Mouse (Mus musculus) embryonic facial prominence, embryonic 14.5 days (tissue): ENCODE data around the gene Prickle2. TPM values are rescaled to one million over a fixed set of nuclear protein-coding genes. Genes with fewer than 3 reads are reported as not detected.

Source experiments
- ATAC-seq: fragments of 200-750 bp; cut with Nextera tagmentation; 2 replicates; pipeline ENCODE4 v1.8.0; 2017; ENCODE audit warnings: low read depth, moderate number of reproducible peaks, moderate TSS enrichment
- DNase-seq: peaks from one replicate; pipeline ENCODE4 v3.0.0-alpha.2; 2015; ENCODE audit warnings: low spot score
- H3K27ac ChIP-seq: fragments of 300-500 bp; sonication (generic); replicated peaks from 2 replicates; pipeline ENCODE4 v1.5.1; 2014; ENCODE audit warnings: low read depth, mild to moderate bottlenecking, low read length, moderate library complexity
- H3K27me3 ChIP-seq: fragments of 300-500 bp; sonication (generic); replicated peaks from 2 replicates; pipeline ENCODE4 v1.6.1; 2014; ENCODE audit warnings: low read length; ENCODE audit not compliant: control insufficient read depth, insufficient read depth
- H3K36me3 ChIP-seq: fragments of 300-500 bp; sonication (generic); 2 replicates; pipeline ENCODE4 v1.6.1; 2014; ENCODE audit warnings: low read length, mixed read lengths; ENCODE audit not compliant: control insufficient read depth, insufficient read depth
- H3K4me1 ChIP-seq: fragments of 300-500 bp; sonication (generic); 2 replicates; pipeline ENCODE4 v1.6.1; 2014; ENCODE audit warnings: antibody characterized with exemption, low read length; ENCODE audit not compliant: control insufficient read depth, insufficient read depth
- H3K4me2 ChIP-seq: fragments of 300-500 bp; sonication (generic); 2 replicates; pipeline ENCODE4 v1.6.1; 2014; ENCODE audit warnings: low read depth, mild to moderate bottlenecking, low read length, moderate library complexity, mixed read lengths
- H3K4me3 ChIP-seq: fragments of 300-500 bp; sonication (generic); 2 replicates; pipeline ENCODE4 v1.5.1; 2014; ENCODE audit warnings: low read depth, mild to moderate bottlenecking, low read length
- H3K9ac ChIP-seq: fragments of 300-500 bp; sonication (generic); 2 replicates; pipeline ENCODE4 v1.6.1; 2014; ENCODE audit warnings: low read depth, mild to moderate bottlenecking, low read length, moderate library complexity, mixed read lengths
- H3K9me3 ChIP-seq: fragments of 300-500 bp; sonication (generic); 2 replicates; pipeline ENCODE4 v1.6.1; 2016; ENCODE audit warnings: low read length; ENCODE audit not compliant: control insufficient read depth
- WGBS: fragments of 180-500 bp; shearing (Covaris S2); extraction: QIAGEN DNeasy Blood & Tissue Kit; methylation state at CpG from one replicate; pipeline ENCODE4 v1.1.7; 2014; 5-methylcytosine and 5-hydroxymethylcytosine counted together
- polyA plus RNA-seq: library from polyadenylated mRNA; unstranded; fragments of >200 nt; fragmentation: Nextera tagmentation; extraction: Ambion mirVana; gene quantifications from 2 replicates; pipeline ENCODE4 v1.2.1, GENCODE M21; 2014

The Prickle2 gene
- polyA plus RNA-seq, 1 experiment from 2014 or later, result 7.0 TPM

DNA sequence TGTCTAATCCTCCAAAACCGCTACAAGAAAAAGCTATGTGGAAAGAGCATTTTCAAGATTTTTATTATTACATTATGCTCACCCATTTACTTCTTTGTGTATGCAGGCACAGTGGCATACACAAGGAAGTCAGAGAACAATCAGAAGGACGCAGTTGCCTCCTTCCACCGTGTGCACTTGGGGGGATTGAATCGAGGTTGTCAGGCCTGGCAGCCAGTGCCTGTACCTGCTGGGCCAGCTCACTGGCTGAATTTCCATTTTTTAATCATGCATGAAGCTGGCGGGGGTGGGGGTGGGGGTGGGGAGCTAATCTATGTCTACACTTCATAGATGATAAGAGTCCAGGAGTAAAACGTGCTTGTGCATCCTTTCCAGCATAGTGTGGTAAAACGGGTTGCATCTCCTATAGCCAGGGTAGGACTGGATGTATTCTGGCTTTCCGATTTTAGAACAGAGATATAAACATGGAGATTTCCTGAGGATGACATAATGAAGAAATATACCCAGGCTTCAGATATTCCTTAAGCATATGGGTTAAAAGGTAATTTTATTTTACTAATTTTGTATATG lies 78.8 kb downstream of the Prickle2 start:
- no peak for ATAC-seq
- Histone ChIP-seq H3K9ac (no peak overlapping the region), H3K4me2 (no peak overlapping the region), H3K27me3 (no peaks in the 10 kb centered on the region), H3K36me3 (no peaks in the 10 kb centered on the region), H3K27ac (no peak overlapping the region), H3K9me3 (no peaks in the 10 kb centered on the region), H3K4me3 (no peak overlapping the region), H3K4me1 (no peaks in the 10 kb centered on the region)
- DNase-seq, result no peak
- 74% methylated on average over 8 of the region's 8 CpGs for WGBS

DNA sequence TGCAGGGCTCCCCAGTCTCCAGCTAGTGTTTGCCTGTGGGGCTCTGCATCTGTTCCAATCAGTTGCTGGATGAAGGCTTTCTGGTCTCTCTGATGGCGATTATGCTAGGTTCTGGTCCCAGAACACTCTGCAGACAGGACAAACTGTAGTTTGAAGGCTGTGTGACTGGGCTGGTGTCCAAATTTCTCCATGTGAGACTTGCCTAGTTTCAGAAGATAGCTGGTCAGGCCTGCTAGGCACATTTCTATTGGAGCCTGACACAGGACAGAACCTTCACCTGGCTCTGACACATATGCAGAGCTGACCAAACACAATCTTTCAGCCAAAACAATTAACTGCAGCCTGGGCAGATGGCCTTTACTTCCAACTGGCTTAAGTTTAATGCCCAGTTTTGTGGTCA lies 80.0 kb downstream of the Prickle2 start:
- Histone ChIP-seq H3K36me3 (no peaks in the 10 kb centered on the region), H3K4me1 (no peaks in the 10 kb centered on the region), H3K9me3 (no peaks in the 10 kb centered on the region), H3K9ac (no peak overlapping the region), H3K27ac (no peak overlapping the region), H3K27me3 (no peaks in the 10 kb centered on the region), H3K4me3 (no peak overlapping the region), H3K4me2 (no peak overlapping the region)
- DNase-seq, result no peak
- WGBS, result 72% methylated on average over 1 of the region's 1 CpGs
- no peak for ATAC-seq

DNA sequence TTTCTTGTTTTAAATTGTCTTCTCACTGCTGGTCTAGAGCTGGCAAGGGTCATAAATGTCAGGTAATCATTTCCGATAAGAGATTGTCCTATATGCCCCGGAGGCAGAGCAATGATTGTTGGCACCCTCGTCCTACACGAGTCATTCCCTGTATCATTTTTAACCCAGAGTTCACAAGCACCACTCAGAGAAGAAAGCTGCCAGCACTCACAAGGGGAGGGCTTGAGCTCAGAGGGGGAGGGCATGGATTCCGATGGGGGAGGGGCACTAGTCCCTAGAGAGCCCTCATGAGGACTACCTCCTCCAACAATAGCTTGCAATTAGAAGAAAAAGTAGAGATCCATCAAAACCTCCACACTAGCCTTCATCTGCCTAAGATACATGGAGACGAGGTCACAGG lies 81.6 kb downstream of the Prickle2 start:
- Histone ChIP-seq H3K9ac (no peak overlapping the region), H3K27me3 (no peaks in the 10 kb centered on the region), H3K4me3 (no peak overlapping the region), H3K4me1 (no peaks in the 10 kb centered on the region), H3K36me3 (no peaks in the 10 kb centered on the region), H3K9me3 (no peaks in the 10 kb centered on the region), H3K27ac (no peak overlapping the region), H3K4me2 (no peak overlapping the region)
- 64% methylated on average over 6 of the region's 6 CpGs for WGBS
- no peak for ATAC-seq
- no peak for DNase-seq

GRCm38 (mm10) chr6:92617183-92617582 lies 88.8 kb downstream of the Prickle2 start:
- H3K27ac ChIP-seq, result no peak overlapping the region
- no peak overlapping the region for H3K4me2 ChIP-seq
- no peaks in the 10 kb centered on the region for H3K4me1 ChIP-seq
- no peaks in the 10 kb centered on the region for H3K9me3 ChIP-seq
- DNase-seq, result no peak
- H3K27me3 ChIP-seq, result no peaks in the 10 kb centered on the region
- no peak for ATAC-seq
- H3K36me3 ChIP-seq, result no peaks in the 10 kb centered on the region
- H3K9ac ChIP-seq, result no peak overlapping the region
- no peak overlapping the region for H3K4me3 ChIP-seq
- 57% methylated on average over 2 of the region's 2 CpGs for WGBS

DNA sequence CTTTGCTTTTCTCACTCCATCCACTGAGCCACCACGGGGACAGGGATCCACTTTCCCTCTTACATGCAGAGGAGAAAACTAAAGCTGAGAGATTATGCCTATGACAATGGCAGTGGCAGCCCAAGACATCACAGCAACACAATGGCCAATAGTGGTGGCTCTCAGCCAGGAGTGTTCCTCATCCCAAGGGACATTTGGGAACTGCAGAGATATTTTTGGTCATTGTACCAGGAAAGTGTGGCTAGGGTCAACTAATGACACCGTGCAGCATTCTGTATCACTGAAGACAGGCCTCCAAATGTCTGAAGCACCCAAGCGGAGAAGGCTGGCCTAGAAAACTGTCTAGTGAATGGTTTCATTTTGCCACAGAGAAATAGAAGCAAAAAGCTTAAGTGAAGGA lies 91.2 kb downstream of the Prickle2 start:
- ATAC-seq (no peak), DNase-seq (no peak)
- no peak overlapping the region for H3K4me2 ChIP-seq
- H3K9me3 ChIP-seq, result no peaks in the 10 kb centered on the region
- H3K27me3 ChIP-seq, result no peaks in the 10 kb centered on the region
- no peak overlapping the region for H3K27ac ChIP-seq
- H3K4me3 ChIP-seq, result no peak overlapping the region
- WGBS, result 79% methylated on average over 3 of the region's 3 CpGs
- peaks cover 4% of the 10 kb centered on the region; the same call in 1 of the 2 replicates for H3K4me1 ChIP-seq
- H3K9ac ChIP-seq, result no peak overlapping the region
- no peaks in the 10 kb centered on the region for H3K36me3 ChIP-seq

DNA sequence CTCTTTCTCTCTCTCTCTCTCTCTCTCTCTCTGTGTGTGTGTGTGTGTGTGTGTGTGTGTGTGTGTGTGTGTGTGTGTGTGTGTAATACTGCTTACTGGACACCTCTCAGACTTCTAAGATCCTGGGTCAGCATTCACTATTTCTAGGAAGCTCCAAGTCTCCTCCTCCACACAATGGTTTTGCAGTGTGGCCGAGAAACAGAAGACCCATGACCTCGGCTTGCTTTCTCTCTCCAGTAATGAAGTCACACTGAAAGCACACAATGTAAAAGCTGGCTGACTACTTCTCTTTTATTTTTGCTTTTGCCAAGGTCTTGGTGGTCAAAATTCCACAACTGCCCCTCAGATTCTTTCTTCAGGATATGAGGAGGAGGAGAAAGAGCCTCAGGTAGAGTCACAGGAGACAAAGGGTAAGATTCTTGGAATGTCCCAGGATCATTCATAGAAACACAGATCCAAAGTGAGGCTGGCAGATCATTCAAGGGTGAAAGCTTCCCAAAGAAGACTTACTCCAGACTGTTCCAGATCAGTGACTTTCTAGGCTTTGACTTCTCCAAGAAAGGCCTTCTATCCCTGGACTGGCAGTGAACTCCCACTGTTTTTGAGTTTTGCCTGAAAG lies 93.7 kb downstream of the Prickle2 start:
- H3K27ac ChIP-seq, result no peak overlapping the region
- no peak for DNase-seq
- H3K4me3 ChIP-seq, result no peak overlapping the region
- H3K27me3 ChIP-seq, result no peaks in the 10 kb centered on the region
- WGBS, result 68% methylated on average over 2 of the region's 2 CpGs
- no peak for ATAC-seq
- H3K4me1 ChIP-seq, result peaks cover 28% of the 10 kb centered on the region
- no peak overlapping the region for H3K4me2 ChIP-seq
- H3K9ac ChIP-seq, result no peak overlapping the region
- H3K36me3 ChIP-seq, result no peaks in the 10 kb centered on the region
- no peaks in the 10 kb centered on the region for H3K9me3 ChIP-seq

GRCm38 (mm10) chr6:92609682-92610235 lies 96.2 kb downstream of the Prickle2 start:
- no peaks in the 10 kb centered on the region for H3K36me3 ChIP-seq
- ATAC-seq, result no peak

GRCm38 (mm10) chr6:92609078-92609477 lies 96.9 kb downstream of the Prickle2 start:
- Histone ChIP-seq H3K4me3 (no peak overlapping the region), H3K4me2 (no peak overlapping the region), H3K27ac (no peak overlapping the region), H3K27me3 (no peaks in the 10 kb centered on the region), H3K9me3 (no peaks in the 10 kb centered on the region), H3K36me3 (no peaks in the 10 kb centered on the region), H3K9ac (no peak overlapping the region), H3K4me1 (peaks cover 28% of the 10 kb centered on the region)
- ATAC-seq, result no peak
- whole genome bisulfite sequencing, result 55% methylated on average over 3 of the region's 3 CpGs
- DNase-seq, result no peak

More at GRCm38 (mm10) chr6:92609682-92610235, 96.2 kb downstream of the Prickle2 start:
- Histone ChIP-seq H3K4me3 (no peak overlapping the region), H3K9me3 (no peaks in the 10 kb centered on the region), H3K4me2 (no peak overlapping the region), H3K27me3 (no peaks in the 10 kb centered on the region), H3K9ac (no peak overlapping the region), H3K27ac (no peak overlapping the region), H3K4me1 (peaks cover 28% of the 10 kb centered on the region)
- 32% methylated on average over 9 of the region's 9 CpGs for WGBS
- DNase-seq, result peak; percentile 62

GRCm38 (mm10) chr6:92605156-92605555 lies 100.8 kb downstream of the Prickle2 start:
- Histone ChIP-seq H3K27ac (no peak overlapping the region), H3K9ac (no peak overlapping the region), H3K4me2 (no peak overlapping the region), H3K4me3 (no peak overlapping the region), H3K36me3 (no peaks in the 10 kb centered on the region), H3K9me3 (no peaks in the 10 kb centered on the region), H3K27me3 (no peaks in the 10 kb centered on the region), H3K4me1 (peaks cover 28% of the 10 kb centered on the region)
- ATAC-seq (no peak), DNase-seq (no peak)
- 49% methylated on average over 2 of the region's 2 CpGs for WGBS
